Mouse (Mus musculus): Measurements from ENCODE around the gene Egf. TPM values are rescaled to one million over a fixed set of nuclear protein-coding genes. Genes with fewer than 3 reads are reported as not detected.

Egf gene
- polyA plus RNA-seq, 1 experiment, result 4.1 TPM

DNA sequence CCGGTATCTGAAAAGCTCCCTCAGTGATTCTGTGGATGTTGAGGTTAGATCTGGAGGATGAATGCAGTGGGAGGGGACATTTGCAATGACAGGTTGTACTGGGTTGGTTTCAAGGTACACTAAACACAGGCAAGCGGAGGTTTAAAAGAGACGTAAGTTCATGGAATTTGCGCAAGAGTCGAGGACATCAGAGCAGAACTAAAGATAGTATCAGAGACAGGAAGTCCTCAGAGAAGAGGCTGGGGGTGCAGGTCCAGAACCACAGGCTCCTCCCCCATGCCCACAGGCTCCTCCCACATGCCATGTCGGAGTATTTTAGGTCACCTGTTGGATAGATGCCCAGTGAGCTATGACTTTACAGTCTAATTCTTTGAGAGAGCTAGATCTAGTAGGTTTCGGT, 96.3 kb downstream of the Egf start:
- Histone ChIP-seq H3K36me3 (ENCODE audit: control insufficient read depth, insufficient read depth, low read length) (no peaks in the 10 kb centered on the region), H3K4me3 (ENCODE audit: control insufficient read depth, insufficient read depth, low read length) (no peak overlapping the region), H3K4me1 (replicated peaks; ENCODE audit: control insufficient read depth, insufficient read depth, low read length) (peaks cover 7% of the 10 kb centered on the region), H3K27ac (ENCODE audit: control insufficient read depth, insufficient read depth, low read length) (no peak overlapping the region), H3K27me3 (ENCODE audit: control insufficient read depth, insufficient read depth, low read length) (no peaks in the 10 kb centered on the region)
- TF ChIP-seq CTCF (IDR thresholded peaks at IDR 0.05; ENCODE audit: borderline replicate concordance, control insufficient read depth, extremely low read depth, insufficient read depth, low read length, poor library complexity), result no peak
- WGBS, result 12% methylated on average over 7 of the region's 7 CpGs
- DNase-seq, result peak; percentile 50

DNA sequence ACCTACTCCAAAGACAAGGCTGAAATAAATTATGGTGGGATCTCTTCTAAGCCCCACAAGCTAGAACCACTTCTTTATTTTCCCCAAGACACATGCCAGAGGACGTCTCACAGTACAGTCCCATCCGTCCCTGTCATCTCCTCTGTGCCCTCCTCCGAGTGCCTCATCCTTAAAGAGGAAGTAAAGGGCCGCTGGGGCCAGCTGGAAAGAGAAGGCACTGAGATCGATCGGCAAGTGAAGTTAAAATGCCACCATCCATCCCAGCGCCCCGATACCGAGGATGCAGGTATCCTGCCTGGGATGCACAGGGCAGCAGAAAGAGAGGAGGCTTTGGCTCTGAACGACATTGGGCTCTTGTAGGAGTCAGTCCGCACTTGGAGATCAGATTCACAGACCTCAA, 97.3 kb downstream of the Egf start:
- Histone ChIP-seq H3K36me3 (ENCODE audit: control insufficient read depth, insufficient read depth, low read length) (no peaks in the 10 kb centered on the region), H3K27ac (ENCODE audit: control insufficient read depth, insufficient read depth, low read length) (no peak overlapping the region), H3K4me3 (ENCODE audit: control insufficient read depth, insufficient read depth, low read length) (no peak overlapping the region), H3K27me3 (ENCODE audit: control insufficient read depth, insufficient read depth, low read length) (no peaks in the 10 kb centered on the region), H3K4me1 (replicated peaks; ENCODE audit: control insufficient read depth, insufficient read depth, low read length) (peaks cover 7% of the 10 kb centered on the region)
- 86% methylated on average over 11 of the region's 11 CpGs for WGBS
- no peak for DNase-seq
- no peak for TF ChIP-seq POLR2A (IDR thresholded peaks at IDR 0.05; ENCODE audit: control insufficient read depth, extremely low read depth, insufficient read depth, low read length, poor library complexity)
- TF ChIP-seq CTCF (IDR thresholded peaks at IDR 0.05; ENCODE audit: borderline replicate concordance, control insufficient read depth, extremely low read depth, insufficient read depth, low read length, poor library complexity), result no peak

DNA sequence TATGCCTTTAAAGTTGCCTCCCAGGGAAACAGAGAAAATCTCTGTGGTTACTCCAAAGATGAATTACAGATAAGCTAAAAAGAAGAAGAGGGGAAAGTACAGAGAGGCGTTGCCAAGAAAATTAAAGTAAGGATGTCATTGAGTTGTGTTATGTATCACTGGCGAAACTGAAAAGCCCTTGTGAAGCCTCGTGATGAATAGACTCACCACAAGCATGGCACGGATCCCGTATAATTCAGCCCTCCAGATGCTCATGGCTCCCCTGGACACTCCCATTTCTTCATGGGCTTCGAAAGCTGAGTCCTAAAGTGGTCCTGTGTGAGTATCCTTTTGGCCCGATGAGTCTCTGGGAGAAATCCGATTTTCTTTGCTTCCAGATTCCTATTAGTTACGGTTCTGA, 97.9 kb downstream of the Egf start:
- DNase-seq, result no peak
- H3K4me1 ChIP-seq (replicated peaks; ENCODE audit: control insufficient read depth, insufficient read depth, low read length), result peaks cover 7% of the 10 kb centered on the region
- no peak overlapping the region for H3K27ac ChIP-seq (ENCODE audit: control insufficient read depth, insufficient read depth, low read length)
- no peaks in the 10 kb centered on the region for H3K36me3 ChIP-seq (ENCODE audit: control insufficient read depth, insufficient read depth, low read length)
- H3K27me3 ChIP-seq (ENCODE audit: control insufficient read depth, insufficient read depth, low read length), result no peaks in the 10 kb centered on the region
- 91% methylated on average over 9 of the region's 9 CpGs for WGBS
- no peak for TF ChIP-seq POLR2A (IDR thresholded peaks at IDR 0.05; ENCODE audit: control insufficient read depth, extremely low read depth, insufficient read depth, low read length, poor library complexity)
- no peak for TF ChIP-seq CTCF (IDR thresholded peaks at IDR 0.05; ENCODE audit: borderline replicate concordance, control insufficient read depth, extremely low read depth, insufficient read depth, low read length, poor library complexity)
- no peak overlapping the region for H3K4me3 ChIP-seq (ENCODE audit: control insufficient read depth, insufficient read depth, low read length)

- no peak overlapping the region for H3K27ac ChIP-seq (ENCODE audit: control insufficient read depth, insufficient read depth, low read length)
- 90% methylated on average over 4 of the region's 4 CpGs for WGBS
- no peak for DNase-seq
- peaks cover 7% of the 10 kb centered on the region for H3K4me1 ChIP-seq (replicated peaks; ENCODE audit: control insufficient read depth, insufficient read depth, low read length)
- H3K27me3 ChIP-seq (ENCODE audit: control insufficient read depth, insufficient read depth, low read length), result no peaks in the 10 kb centered on the region
- no peak overlapping the region for H3K4me3 ChIP-seq (ENCODE audit: control insufficient read depth, insufficient read depth, low read length)
- no peaks in the 10 kb centered on the region for H3K36me3 ChIP-seq (ENCODE audit: control insufficient read depth, insufficient read depth, low read length)
- TF ChIP-seq CTCF (IDR thresholded peaks at IDR 0.05; ENCODE audit: borderline replicate concordance, control insufficient read depth, extremely low read depth, insufficient read depth, low read length, poor library complexity) (no peak), POLR2A (IDR thresholded peaks at IDR 0.05; ENCODE audit: control insufficient read depth, extremely low read depth, insufficient read depth, low read length, poor library complexity) (no peak)
Observed at GRCm38 (mm10) chr3:129656540-129656939, 98.6 kb downstream of the Egf start.

DNA sequence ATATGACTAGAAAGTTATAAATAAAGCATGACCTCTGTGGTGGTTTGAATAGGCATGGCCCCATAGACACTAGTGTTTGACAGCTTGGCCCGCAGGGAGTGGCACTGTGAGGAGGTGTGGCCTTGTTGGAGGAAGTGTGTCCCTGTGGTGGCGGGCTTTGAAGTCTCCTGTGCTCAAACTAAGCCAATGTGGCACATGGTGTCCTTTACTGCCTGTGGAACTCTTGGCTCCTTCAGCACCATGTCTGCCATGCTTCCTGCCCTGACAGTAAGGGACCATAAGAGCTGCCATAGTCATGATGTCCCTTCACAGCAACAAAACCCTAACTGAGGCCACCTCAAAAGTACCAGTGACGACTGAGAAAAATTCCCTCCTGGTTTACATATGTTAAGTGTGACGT, 102.6 kb downstream of the Egf start:
- Histone ChIP-seq H3K27ac (ENCODE audit: control insufficient read depth, insufficient read depth, low read length) (no peak overlapping the region), H3K36me3 (ENCODE audit: control insufficient read depth, insufficient read depth, low read length) (no peaks in the 10 kb centered on the region), H3K4me1 (replicated peaks; ENCODE audit: control insufficient read depth, insufficient read depth, low read length) (no peaks in the 10 kb centered on the region), H3K27me3 (ENCODE audit: control insufficient read depth, insufficient read depth, low read length) (no peaks in the 10 kb centered on the region), H3K4me3 (ENCODE audit: control insufficient read depth, insufficient read depth, low read length) (no peak overlapping the region)
- TF ChIP-seq POLR2A (IDR thresholded peaks at IDR 0.05; ENCODE audit: control insufficient read depth, extremely low read depth, insufficient read depth, low read length, poor library complexity) (no peak), CTCF (IDR thresholded peaks at IDR 0.05; ENCODE audit: borderline replicate concordance, control insufficient read depth, extremely low read depth, insufficient read depth, low read length, poor library complexity) (no peak)
- no peak for DNase-seq
- WGBS, result 82% methylated on average over 4 of the region's 4 CpGs

GRCm38 (mm10) chr3:129651765-129652164, 103.4 kb downstream of the Egf start:
- WGBS, result 97% methylated on average over 8 of the region's 8 CpGs
- TF ChIP-seq CTCF (IDR thresholded peaks at IDR 0.05; ENCODE audit: borderline replicate concordance, control insufficient read depth, extremely low read depth, insufficient read depth, low read length, poor library complexity) (no peak), POLR2A (IDR thresholded peaks at IDR 0.05; ENCODE audit: control insufficient read depth, extremely low read depth, insufficient read depth, low read length, poor library complexity) (no peak)

GRCm38 (mm10) chr3:129650931-129651330, 104.2 kb downstream of the Egf start:
- WGBS, result 89% methylated on average over 1 of the region's 1 CpGs
- no peak for TF ChIP-seq CTCF (IDR thresholded peaks at IDR 0.05; ENCODE audit: borderline replicate concordance, control insufficient read depth, extremely low read depth, insufficient read depth, low read length, poor library complexity)
- TF ChIP-seq POLR2A (IDR thresholded peaks at IDR 0.05; ENCODE audit: control insufficient read depth, extremely low read depth, insufficient read depth, low read length, poor library complexity), result no peak
- no peak overlapping the region for H3K4me3 ChIP-seq (ENCODE audit: control insufficient read depth, insufficient read depth, low read length)

More at GRCm38 (mm10) chr3:129651765-129652164, 103.4 kb downstream of the Egf start:
- H3K27ac ChIP-seq (ENCODE audit: control insufficient read depth, insufficient read depth, low read length), result no peak overlapping the region
- no peaks in the 10 kb centered on the region for H3K4me1 ChIP-seq (replicated peaks; ENCODE audit: control insufficient read depth, insufficient read depth, low read length)
- H3K36me3 ChIP-seq (ENCODE audit: control insufficient read depth, insufficient read depth, low read length), result no peaks in the 10 kb centered on the region
- DNase-seq, result no peak
- H3K27me3 ChIP-seq (ENCODE audit: control insufficient read depth, insufficient read depth, low read length), result no peaks in the 10 kb centered on the region
- no peak overlapping the region for H3K4me3 ChIP-seq (ENCODE audit: control insufficient read depth, insufficient read depth, low read length)

More at GRCm38 (mm10) chr3:129650931-129651330, 104.2 kb downstream of the Egf start:
- Histone ChIP-seq H3K27me3 (ENCODE audit: control insufficient read depth, insufficient read depth, low read length) (no peaks in the 10 kb centered on the region), H3K36me3 (ENCODE audit: control insufficient read depth, insufficient read depth, low read length) (no peaks in the 10 kb centered on the region), H3K4me1 (replicated peaks; ENCODE audit: control insufficient read depth, insufficient read depth, low read length) (no peaks in the 10 kb centered on the region), H3K27ac (ENCODE audit: control insufficient read depth, insufficient read depth, low read length) (no peak overlapping the region)
- DNase-seq, result no peak
